Mouse (Mus musculus) thymus, adult 2 months (tissue): ENCODE measurements around the gene Becn1.

Experiments used
- CTCF ChIP-seq: fragments of 200-500 bp; IDR thresholded peaks from 2 replicates; pipeline ENCODE4 v1.5.1; 2012; ENCODE audit warnings: mild to moderate bottlenecking, control low read depth, low read length, moderate library complexity, borderline replicate concordance; ENCODE audit not compliant: control insufficient read depth, poor library complexity, insufficient read depth; ENCODE audit errors: extremely low read depth
- POLR2A ChIP-seq: fragments of 200-500 bp; IDR thresholded peaks from 2 replicates; pipeline ENCODE4 v1.6.1; 2012; ENCODE audit warnings: mild to moderate bottlenecking, low read length, control low read depth, moderate library complexity; ENCODE audit not compliant: control insufficient read depth, poor library complexity, insufficient read depth; ENCODE audit errors: extremely low read depth

DNA sequence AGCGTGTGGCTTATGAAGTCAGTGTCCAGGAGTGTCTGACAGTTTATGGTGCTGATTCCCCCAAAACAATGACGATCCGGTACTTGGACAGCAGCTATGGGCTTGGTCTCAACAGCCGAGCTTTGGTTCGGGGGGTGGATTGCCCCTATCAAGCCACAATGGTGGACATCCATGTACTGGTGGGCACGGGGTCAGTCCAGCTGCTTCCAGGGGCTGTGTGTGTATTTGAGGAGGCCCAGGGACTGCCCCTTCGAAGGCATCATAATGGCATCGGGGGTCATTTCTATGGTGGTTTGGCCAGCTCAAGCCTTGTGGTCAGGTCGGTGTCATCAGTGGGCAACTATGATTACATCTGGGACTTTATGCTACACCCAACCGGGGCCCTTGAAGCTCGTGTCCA, 24.1 kb upstream of the Becn1 start:
- TF ChIP-seq CTCF (no peak), POLR2A (no peak)
